21 mouse cellular contexts compared by ENCODE assay signal in the genomic region with DNA sequence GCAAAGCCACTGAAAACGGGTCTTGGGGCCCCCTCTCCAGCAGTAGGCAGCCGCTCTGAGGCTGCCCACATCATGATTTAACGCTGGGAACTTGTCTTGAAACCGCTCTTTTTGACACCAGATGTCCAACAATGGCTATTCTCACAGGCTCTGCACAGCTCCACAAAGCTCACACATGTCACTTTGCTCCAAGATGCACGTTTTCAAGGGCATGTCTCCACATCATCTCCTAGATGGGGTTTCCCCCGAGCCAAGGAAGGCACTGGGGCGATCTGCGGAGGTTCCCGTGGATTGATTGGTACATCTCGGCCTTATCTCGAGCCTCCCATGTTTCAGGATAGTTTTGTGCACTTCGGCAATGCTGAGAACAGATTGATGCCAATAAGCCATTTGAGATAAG.
DNase-seq lines count a peak whose midpoint lies in the region; ATAC-seq lines count a peak whose summit lies in the region.
"Had no signal": no experiment of that assay in that cellular context is flagged by ENCODE, and none has a peak within 500 bp of the region (broad histone marks: within the 10 kb centered on the region; RNA-seq: fewer than 3 reads in every experiment).

No protein-coding gene starts in this region.

- no peaks in the 10 kb centered on the region for H3K4me1 ChIP-seq in hindbrain, embryonic 11.5 days (replicated peaks; ENCODE audit: control insufficient read depth, insufficient read depth, low read length)
- H3K4me1 ChIP-seq in hindbrain, embryonic 16.5 days (ENCODE audit: control insufficient read depth, insufficient read depth, low read depth, low read length) = no peaks in the 10 kb centered on the region
- no peaks in the 10 kb centered on the region for H3K4me1 ChIP-seq in neural tube, embryonic 15.5 days
- peaks cover 8% of the 10 kb centered on the region; the same call in 1 of the 2 replicates for H3K4me1 ChIP-seq in hindbrain, embryonic 13.5 days (replicated peaks)
- H3K4me1 ChIP-seq: heart, embryonic 12.5 days had no signal

- H3K9me3 ChIP-seq in hindbrain, embryonic 11.5 days (ENCODE audit: control insufficient read depth, low read length) = no peaks in the 10 kb centered on the region
- H3K9me3 ChIP-seq in hindbrain, embryonic 16.5 days (ENCODE audit: control insufficient read depth, low read length) = no peaks in the 10 kb centered on the region
- H3K9me3 ChIP-seq in neural tube, embryonic 15.5 days (replicated peaks) = no peaks in the 10 kb centered on the region
- no peaks in the 10 kb centered on the region for H3K9me3 ChIP-seq in hindbrain, embryonic 13.5 days
- H3K9me3 ChIP-seq: embryonic facial prominence, embryonic 12.5 days; forebrain, embryonic 12.5 days; heart, embryonic 12.5 days; limb, embryonic 12.5 days had no signal

- WGBS in hindbrain, embryonic 11.5 days = 57% methylated on average over 12 of the region's 12 CpGs
- 57% methylated on average over 12 of the region's 12 CpGs for WGBS in hindbrain, embryonic 16.5 days
- 44% methylated on average over 12 of the region's 12 CpGs for WGBS in neural tube, embryonic 15.5 days
- 47% methylated on average over 12 of the region's 12 CpGs for WGBS in hindbrain, embryonic 13.5 days

- H3K27me3 ChIP-seq in hindbrain, embryonic 11.5 days (ENCODE audit: control insufficient read depth, insufficient read depth, low read length) = no peaks in the 10 kb centered on the region
- no peaks in the 10 kb centered on the region for H3K27me3 ChIP-seq in hindbrain, embryonic 16.5 days (replicated peaks; ENCODE audit: control insufficient read depth, insufficient read depth, low read length)
- no peaks in the 10 kb centered on the region for H3K27me3 ChIP-seq in neural tube, embryonic 15.5 days (replicated peaks)
- H3K27me3 ChIP-seq in hindbrain, embryonic 13.5 days = no peaks in the 10 kb centered on the region
- H3K27me3 ChIP-seq: embryonic facial prominence, embryonic 12.5 days; heart, embryonic 12.5 days; limb, embryonic 12.5 days had no signal

- DNase-seq in hindbrain, embryonic 11.5 days (ENCODE audit: low spot score) = peak; percentile 29
- peak; percentile 44 for DNase-seq in neural tube, embryonic 10.5 days (ENCODE audit: extremely low spot score, low spot score)
- DNase-seq in gastrocnemius, postnatal 36 days = no peak
- DNase-seq in ovary, adult 18-20 months (ENCODE audit: low spot score) = no peak
- DNase-seq: adrenal gland, postnatal 10 days; cerebellum, adult 8-10 months; cerebellum, postnatal 36 days; kidney, postnatal 25 days; liver, postnatal 0 days; lung, postnatal 10 days; thymus, adult 18-20 months had no signal

- intact Hi-C loops in gastrocnemius, postnatal 36 days (cut with DNase I) = no loop called here

- no peaks in the 10 kb centered on the region for H3K36me3 ChIP-seq in hindbrain, embryonic 11.5 days (ENCODE audit: control insufficient read depth, insufficient read depth, low read length)
- H3K36me3 ChIP-seq in hindbrain, embryonic 16.5 days (ENCODE audit: control insufficient read depth, insufficient read depth, low read length) = no peaks in the 10 kb centered on the region
- no peaks in the 10 kb centered on the region for H3K36me3 ChIP-seq in neural tube, embryonic 15.5 days
- H3K36me3 ChIP-seq in hindbrain, embryonic 13.5 days = no peaks in the 10 kb centered on the region
- H3K36me3 ChIP-seq: embryonic facial prominence, embryonic 12.5 days; forebrain, embryonic 12.5 days; heart, embryonic 12.5 days; limb, embryonic 12.5 days had no signal

- H3K9ac ChIP-seq in hindbrain, embryonic 11.5 days (ENCODE audit: low read depth, low read length) = no peak overlapping the region
- H3K9ac ChIP-seq in hindbrain, embryonic 16.5 days (ENCODE audit: low read depth, low read length) = no peak overlapping the region; the same call in 1 of the 2 replicates
- H3K9ac ChIP-seq in neural tube, embryonic 15.5 days (replicated peaks) = no peak overlapping the region
- H3K9ac ChIP-seq in hindbrain, embryonic 13.5 days = no peak overlapping the region
- H3K9ac ChIP-seq: embryonic facial prominence, embryonic 12.5 days; forebrain, embryonic 12.5 days; heart, embryonic 12.5 days; limb, embryonic 12.5 days; liver, postnatal 0 days had no signal

- no peak overlapping the region for H3K4me2 ChIP-seq in hindbrain, embryonic 11.5 days (replicated peaks; ENCODE audit: low read depth, low read length)
- H3K4me2 ChIP-seq in hindbrain, embryonic 16.5 days (ENCODE audit: low read length) = no peak overlapping the region
- no peak overlapping the region for H3K4me2 ChIP-seq in neural tube, embryonic 15.5 days
- no peak overlapping the region for H3K4me2 ChIP-seq in hindbrain, embryonic 13.5 days
- H3K4me2 ChIP-seq: embryonic facial prominence, embryonic 12.5 days; forebrain, embryonic 12.5 days; heart, embryonic 12.5 days; limb, embryonic 12.5 days; liver, embryonic 11.5 days had no signal

- ATAC-seq in hindbrain, embryonic 11.5 days (ENCODE audit: low FRiP score) = peak; percentile 73
- ATAC-seq in hindbrain, embryonic 16.5 days = no peak
- ATAC-seq in neural tube, embryonic 15.5 days (ENCODE audit: low FRiP score) = no peak
- ATAC-seq in hindbrain, embryonic 13.5 days (ENCODE audit: low FRiP score) = peak; percentile 21; the same call in 1 of the 2 replicates
- ATAC-seq: intestine, postnatal 0 days; liver, postnatal 0 days had no signal

- no peak overlapping the region for H3K27ac ChIP-seq in hindbrain, embryonic 11.5 days (ENCODE audit: low read depth, low read length)
- H3K27ac ChIP-seq in hindbrain, embryonic 16.5 days (ENCODE audit: low read depth, low read length) = no peak overlapping the region
- no peak overlapping the region for H3K27ac ChIP-seq in neural tube, embryonic 15.5 days (replicated peaks)
- no peak overlapping the region for H3K27ac ChIP-seq in hindbrain, embryonic 13.5 days
- H3K27ac ChIP-seq: embryonic facial prominence, embryonic 12.5 days; forebrain, embryonic 12.5 days; layer of hippocampus, adult 2 months; limb, embryonic 12.5 days had no signal

- no peak overlapping the region for H3K4me3 ChIP-seq in hindbrain, embryonic 11.5 days (ENCODE audit: low read depth, low read length)
- H3K4me3 ChIP-seq in hindbrain, embryonic 16.5 days (ENCODE audit: low read length) = no peak overlapping the region
- no peak overlapping the region for H3K4me3 ChIP-seq in neural tube, embryonic 15.5 days (replicated peaks)
- no peak overlapping the region for H3K4me3 ChIP-seq in hindbrain, embryonic 13.5 days
- H3K4me3 ChIP-seq: embryonic facial prominence, embryonic 12.5 days; forebrain, embryonic 12.5 days; heart, embryonic 12.5 days; layer of hippocampus, adult 2 months; limb, embryonic 12.5 days had no signal

Comparison
In these comparisons a context has a peak if more than half of its experiments do, and no peak if none do; other contexts are left out.
1. ATAC-seq: peak in hindbrain, embryonic 11.5 days (single experiment) and hindbrain, embryonic 13.5 days (single experiment); none in hindbrain, embryonic 16.5 days (single experiment) and neural tube, embryonic 15.5 days (single experiment).
2. DNase-seq: peak in hindbrain, embryonic 11.5 days (single experiment) and neural tube, embryonic 10.5 days (single experiment); none in gastrocnemius, postnatal 36 days (0 of 2) and ovary, adult 18-20 months (single experiment).